Mouse (Mus musculus) ES-Bruce4 (cell line): Measurements from ENCODE around the gene Pcdh8. TPM values are rescaled to one million over a fixed set of nuclear protein-coding genes. Genes with fewer than 3 reads are reported as not detected.

Source experiments
- H3K27ac ChIP-seq: 2 replicates; pipeline ENCODE4 v1.5.1; 2012; ENCODE audit warnings: low read length, inconsistent platforms; ENCODE audit not compliant: insufficient read depth
- H3K27me3 ChIP-seq: 2 replicates; pipeline ENCODE4 v1.6.1; 2012; ENCODE audit warnings: mild to moderate bottlenecking, low read length, inconsistent platforms; ENCODE audit not compliant: control insufficient read depth, poor library complexity, insufficient read depth, severe bottlenecking
- H3K36me3 ChIP-seq: 2 replicates; pipeline ENCODE4 v1.6.1; 2012; ENCODE audit warnings: inconsistent platforms, mild to moderate bottlenecking, low read length, moderate library complexity; ENCODE audit not compliant: control insufficient read depth, poor library complexity, insufficient read depth, severe bottlenecking
- H3K4me1 ChIP-seq: one replicate; pipeline ENCODE4 v1.8.1; 2011; ENCODE audit warnings: low read length; ENCODE audit not compliant: control insufficient read depth, insufficient read depth
- H3K4me3 ChIP-seq: 2 replicates; pipeline ENCODE4 v1.5.1; 2011; ENCODE audit warnings: low read depth, mild to moderate bottlenecking, low read length
- H3K9ac ChIP-seq: 2 replicates; pipeline ENCODE4 v1.6.1; 2012; ENCODE audit warnings: low read depth, mild to moderate bottlenecking, inconsistent platforms; ENCODE audit not compliant: poor library complexity, severe bottlenecking
- H3K9me3 ChIP-seq: replicated peaks from 2 replicates; pipeline ENCODE4 v1.6.1; 2012; ENCODE audit warnings: mild to moderate bottlenecking, low read length, inconsistent platforms; ENCODE audit not compliant: control insufficient read depth, poor library complexity, insufficient read depth, severe bottlenecking
- CTCF ChIP-seq: IDR thresholded peaks from one replicate; pipeline ENCODE4 v1.8.1; 2011; ENCODE audit warnings: low read depth, low read length
- EP300 ChIP-seq: IDR thresholded peaks from 2 replicates; pipeline ENCODE4 v1.6.1; 2011; ENCODE audit warnings: low read depth, low read length; ENCODE audit not compliant: insufficient read depth
- POLR2A ChIP-seq: IDR thresholded peaks from one replicate; pipeline ENCODE4 v1.8.1; 2011; ENCODE audit warnings: low read length; ENCODE audit not compliant: insufficient read depth
- polyA plus RNA-seq: library from polyadenylated mRNA; stranded (reverse); fragments of >200 nt; gene quantifications from 2 replicates; pipeline ENCODE4 v1.2.4, GENCODE M21; 2011; ENCODE audit warnings: low read depth; ENCODE audit not compliant: missing spikeins, insufficient read depth, insufficient read length

Pcdh8 gene
- polyA plus RNA-seq: 0.39 TPM in 1 of 2 replicates, not detected in the other

DNA sequence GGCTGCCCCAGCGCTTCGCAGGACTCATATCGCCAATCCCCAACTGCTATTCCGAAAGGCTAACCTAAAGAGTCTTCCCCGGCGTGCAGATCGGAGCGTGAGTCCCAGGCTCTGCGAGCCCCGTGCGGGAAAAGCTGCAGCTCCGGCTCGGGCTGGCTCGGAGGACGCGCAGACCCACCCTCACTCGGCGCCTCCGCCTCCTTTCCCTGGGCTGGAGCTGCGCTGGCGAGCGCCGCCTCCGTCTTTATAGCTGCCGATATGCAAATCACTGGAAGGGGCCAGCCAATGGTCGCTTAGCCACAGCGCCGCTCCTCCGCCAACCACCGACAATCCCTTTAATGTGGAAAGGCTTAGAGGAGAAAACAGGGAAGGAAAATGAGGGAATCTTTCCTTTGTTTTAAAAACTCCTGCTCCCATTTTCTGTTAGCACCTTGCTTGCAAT is at the start of gene Pcdh8:
Gene Pcdh8, minus strand, starts transcription at position 219 of the 442 bp plus-strand sequence.
- Histone ChIP-seq H3K9ac (no peak within 1 kb of the TSS), H3K9me3 (no peaks in the 10 kb centered on the region; the same call in 1 of the 2 replicates), H3K4me1 (no peaks in the 10 kb centered on the region), H3K27me3 (peaks cover 18% of the 10 kb centered on the region), H3K36me3 (no peaks in the 10 kb centered on the region), H3K27ac (no peak within 1 kb of the TSS), H3K4me3 (peak within 1 kb of the TSS; percentile 37)
- TF ChIP-seq POLR2A: no peak

DNA sequence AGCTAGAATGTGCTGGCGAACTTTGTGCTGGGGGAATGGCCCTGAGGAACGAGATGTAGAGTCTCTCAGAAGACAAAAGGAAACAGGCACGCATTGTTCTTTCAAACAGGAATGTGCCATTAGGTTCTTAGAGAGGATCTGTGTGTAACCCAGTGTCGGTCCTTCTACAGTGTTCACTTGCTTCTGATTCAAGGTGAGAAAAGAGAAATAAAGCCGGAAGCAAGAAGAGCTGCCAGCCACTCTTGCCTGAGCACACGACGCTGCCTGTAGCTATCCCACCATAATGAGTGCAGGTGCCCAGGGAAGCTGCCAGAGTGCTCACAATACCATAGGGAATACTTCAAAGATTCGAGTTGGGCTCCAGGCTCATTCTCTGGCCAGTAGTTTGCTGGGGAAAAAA is 43.6 kb upstream of the Pcdh8 start:
- H3K4me3 ChIP-seq: no peak overlapping the region
- no peaks in the 10 kb centered on the region for H3K4me1 ChIP-seq
- no peaks in the 10 kb centered on the region for H3K27me3 ChIP-seq
- H3K36me3 ChIP-seq: no peaks in the 10 kb centered on the region
- no peak overlapping the region for H3K9ac ChIP-seq
- H3K9me3 ChIP-seq: no peaks in the 10 kb centered on the region
- H3K27ac ChIP-seq: no peak overlapping the region
- TF ChIP-seq CTCF: no peak
- TF ChIP-seq POLR2A: no peak
- no peak for TF ChIP-seq EP300

DNA sequence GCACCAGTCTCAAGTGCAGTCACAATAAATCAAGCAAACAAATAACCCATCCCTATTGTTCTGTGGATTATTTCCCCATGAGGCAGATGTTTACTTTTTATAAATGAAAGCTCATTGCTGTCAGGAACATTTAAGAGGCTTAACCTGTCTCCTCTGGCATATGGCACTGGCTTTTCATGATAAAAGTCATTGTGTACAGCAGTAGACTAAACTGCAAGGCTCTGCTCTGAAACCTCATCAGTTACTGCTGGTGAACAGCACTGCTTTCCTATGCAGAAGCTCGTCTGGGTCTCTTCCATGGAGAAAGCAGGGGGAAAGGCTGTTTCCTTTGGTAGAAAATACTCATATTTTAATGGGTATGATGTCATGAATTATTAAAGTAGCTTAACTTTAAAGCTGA is 43.0 kb upstream of the Pcdh8 start:
- no peak for TF ChIP-seq EP300
- TF ChIP-seq POLR2A: no peak
- TF ChIP-seq CTCF: no peak
- no peaks in the 10 kb centered on the region for H3K27me3 ChIP-seq
- no peak overlapping the region for H3K4me3 ChIP-seq
- no peak overlapping the region for H3K9ac ChIP-seq
- H3K9me3 ChIP-seq: no peaks in the 10 kb centered on the region
- no peaks in the 10 kb centered on the region for H3K4me1 ChIP-seq
- no peaks in the 10 kb centered on the region for H3K36me3 ChIP-seq
- no peak overlapping the region for H3K27ac ChIP-seq

DNA sequence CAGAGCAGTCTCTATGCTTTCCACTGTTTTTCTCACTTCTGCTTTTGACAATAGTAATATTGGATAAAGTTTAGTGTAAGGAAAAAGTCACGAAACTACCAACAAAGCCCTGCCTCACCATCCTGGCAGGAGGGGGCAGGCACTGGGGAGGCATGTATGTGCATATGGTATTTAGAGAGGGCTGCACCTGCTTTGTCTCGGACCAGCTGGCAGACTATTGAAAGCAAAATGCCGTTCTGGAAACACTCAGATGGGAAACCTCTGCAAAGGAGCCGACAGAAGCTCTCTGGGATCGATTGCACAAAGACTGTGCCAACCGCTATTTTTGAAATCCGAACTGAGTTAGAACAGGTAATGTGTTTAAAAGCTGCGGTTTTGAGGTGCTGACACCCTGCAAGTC is 22.1 kb upstream of the Pcdh8 start:
- H3K9ac ChIP-seq: no peak overlapping the region
- H3K36me3 ChIP-seq: no peaks in the 10 kb centered on the region
- H3K4me3 ChIP-seq: no peak overlapping the region
- H3K27me3 ChIP-seq: no peaks in the 10 kb centered on the region
- H3K9me3 ChIP-seq: peaks cover 11% of the 10 kb centered on the region
- H3K27ac ChIP-seq: no peak overlapping the region
- H3K4me1 ChIP-seq: no peaks in the 10 kb centered on the region
- TF ChIP-seq CTCF: no peak

DNA sequence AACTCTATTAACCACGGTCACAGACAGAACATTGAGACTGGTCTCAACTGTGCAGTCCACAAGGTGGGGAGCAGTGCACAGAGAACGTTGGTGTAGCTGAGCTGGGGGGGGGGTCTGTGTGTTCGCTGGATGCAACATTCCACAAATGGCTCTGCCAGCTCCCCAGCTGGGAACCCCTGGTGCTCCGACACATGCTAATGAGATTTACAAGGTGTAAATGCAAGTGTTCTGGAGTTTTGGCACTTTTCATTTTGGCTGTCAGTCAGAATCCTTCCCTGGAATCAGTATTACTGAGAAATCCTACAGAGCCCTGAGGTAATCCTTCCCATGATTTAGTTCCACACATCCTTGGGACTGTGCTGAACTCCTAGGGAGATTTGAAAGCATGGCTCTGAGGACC is 18.4 kb upstream of the Pcdh8 start:
- no peaks in the 10 kb centered on the region for H3K4me1 ChIP-seq
- no peaks in the 10 kb centered on the region for H3K27me3 ChIP-seq
- peaks cover 3% of the 10 kb centered on the region; the same call in 1 of the 2 replicates for H3K9me3 ChIP-seq
- no peaks in the 10 kb centered on the region for H3K36me3 ChIP-seq
- H3K27ac ChIP-seq: no peak overlapping the region
- H3K9ac ChIP-seq: no peak overlapping the region
- TF ChIP-seq EP300: no peak
- no peak for TF ChIP-seq POLR2A
- TF ChIP-seq CTCF: no peak
- no peak overlapping the region for H3K4me3 ChIP-seq

DNA sequence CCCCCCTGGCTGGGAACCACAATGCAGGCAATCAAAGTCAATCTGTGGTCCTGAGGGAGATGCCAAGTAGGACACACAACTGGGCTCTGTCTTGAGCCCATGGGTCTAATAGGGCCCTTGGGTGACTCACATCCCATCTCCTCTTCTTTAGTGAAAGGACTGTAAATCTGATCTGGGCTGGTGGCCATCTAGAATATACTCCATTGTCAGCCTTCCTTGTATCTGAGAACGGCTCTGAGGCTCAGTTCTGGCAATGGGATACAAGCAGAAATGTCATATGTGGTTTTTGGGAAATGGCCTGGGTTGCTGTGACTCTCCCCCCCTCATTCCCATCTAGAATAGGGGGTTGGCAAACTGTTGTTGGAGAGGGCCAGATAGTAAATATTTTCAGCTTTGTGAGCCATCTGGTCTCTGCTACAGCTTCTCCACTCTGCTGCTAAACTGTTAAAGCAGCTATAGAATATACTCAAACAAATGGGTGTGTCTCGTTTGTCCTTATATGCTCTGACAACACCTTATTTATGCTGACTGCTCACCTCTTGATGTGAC is 17.6 kb upstream of the Pcdh8 start:
- Histone ChIP-seq H3K9ac (no peak overlapping the region), H3K36me3 (no peaks in the 10 kb centered on the region), H3K4me1 (no peaks in the 10 kb centered on the region), H3K27me3 (no peaks in the 10 kb centered on the region), H3K4me3 (no peak overlapping the region), H3K9me3 (peaks cover 3% of the 10 kb centered on the region; the same call in 1 of the 2 replicates), H3K27ac (no peak overlapping the region)
- no peak for TF ChIP-seq CTCF
- TF ChIP-seq POLR2A: no peak
- no peak for TF ChIP-seq EP300
